Comparison of ENCODE assay signal across 8 mouse cellular contexts in genomic region chr19:60860868-60861700, GRCm38 (mm10). TPM values are rescaled to one million over a fixed set of nuclear protein-coding genes. Genes with fewer than 3 reads are reported as not detected.
DNase-seq lines count a peak whose midpoint lies in the region; ATAC-seq and TF ChIP-seq lines count a peak whose summit lies in the region.

TSS of gene Sfxn4 (minus strand) at chr19:60861479.

- H3K27me3 ChIP-seq in CH12.LX (replicated peaks) = no peaks in the 10 kb centered on the region
- no peaks in the 10 kb centered on the region for H3K27me3 ChIP-seq in forebrain, embryonic 11.5 days (ENCODE audit: control insufficient read depth, insufficient read depth, low read length)
- no peaks in the 10 kb centered on the region for H3K27me3 ChIP-seq in heart, postnatal 0 days (ENCODE audit: control insufficient read depth, insufficient read depth, low read length)
- no peaks in the 10 kb centered on the region for H3K27me3 ChIP-seq in liver, embryonic 16.5 days (ENCODE audit: control insufficient read depth, insufficient read depth, low read depth, low read length)
- H3K27me3 ChIP-seq in neural tube, embryonic 13.5 days = no peaks in the 10 kb centered on the region
- no peaks in the 10 kb centered on the region for H3K27me3 ChIP-seq in testis, adult 2 months (ENCODE audit: control insufficient read depth, insufficient read depth, low read length)

- dilution Hi-C loops in CH12.LX (cut with MboI; ENCODE audit: extremely low pct_ligation_motif_present, extremely low pct_unique_long_range_greater_than_20kb, low sequenced_read_pairs) = no loop called here

- in situ Hi-C loops in CH12.LX (cut with MboI; ENCODE audit: low pct_ligation_motif_present, low pct_unique_long_range_greater_than_20kb, low sequenced_read_pairs) = no loop called here

- H3K27ac ChIP-seq in CH12.LX (ENCODE audit: insufficient read depth, low read depth) = no peak within 1 kb of the TSS
- H3K27ac ChIP-seq in forebrain, embryonic 11.5 days (ENCODE audit: low read depth, low read length) = peak within 1 kb of the TSS; percentile 31; the same call in 1 of the 2 replicates
- H3K27ac ChIP-seq in heart, postnatal 0 days (ENCODE audit: low read depth) = peak within 1 kb of the TSS; percentile 72
- H3K27ac ChIP-seq in liver, embryonic 16.5 days (ENCODE audit: low read length) = peak within 1 kb of the TSS; percentile 76
- peak within 1 kb of the TSS; percentile 67 for H3K27ac ChIP-seq in neural tube, embryonic 13.5 days (replicated peaks)
- H3K27ac ChIP-seq in testis, adult 2 months (ENCODE audit: control insufficient read depth, insufficient read depth, low read depth, low read length) = peak within 1 kb of the TSS; percentile 58

- no peaks in the 10 kb centered on the region for H3K79me2 ChIP-seq in CH12.LX (replicated peaks; ENCODE audit: control insufficient read depth, extremely low read depth, insufficient read depth, poor library complexity, severe bottlenecking)

- H3K4me2 ChIP-seq in CH12.LX (ENCODE audit: insufficient read depth, low read depth, poor library complexity, severe bottlenecking) = peak within 1 kb of the TSS; percentile 67
- peak within 1 kb of the TSS; percentile 62 for H3K4me2 ChIP-seq in forebrain, embryonic 11.5 days (ENCODE audit: low read depth, low read length, severe bottlenecking)
- peak within 1 kb of the TSS; percentile 66 for H3K4me2 ChIP-seq in heart, postnatal 0 days (ENCODE audit: low read depth, low read length)
- H3K4me2 ChIP-seq in liver, embryonic 16.5 days (ENCODE audit: low read depth, low read length) = peak within 1 kb of the TSS; percentile 76
- H3K4me2 ChIP-seq in neural tube, embryonic 13.5 days = peak within 1 kb of the TSS; percentile 60

- ATAC-seq in forebrain, embryonic 11.5 days (replicated peaks; ENCODE audit: low FRiP score) = peak; percentile 99
- ATAC-seq in heart, postnatal 0 days (ENCODE audit: insufficient read depth, low read depth) = peak; percentile 98
- peak; percentile 99 for ATAC-seq in liver, embryonic 16.5 days (ENCODE audit: low read depth)
- peak; percentile 99 for ATAC-seq in neural tube, embryonic 13.5 days (ENCODE audit: low read depth)

- peaks cover 3 to 14% of the 10 kb centered on the region in 2 experiments; a peak in 2 of 4 replicates for H3K4me1 ChIP-seq in CH12.LX (ENCODE audit: control insufficient read depth in 1 of 2, insufficient read depth in 2 of 2)
- no peaks in the 10 kb centered on the region for H3K4me1 ChIP-seq in forebrain, embryonic 11.5 days (replicated peaks; ENCODE audit: control insufficient read depth, insufficient read depth, low read length)
- no peaks in the 10 kb centered on the region for H3K4me1 ChIP-seq in heart, postnatal 0 days (ENCODE audit: control insufficient read depth, insufficient read depth)
- H3K4me1 ChIP-seq in liver, embryonic 16.5 days (ENCODE audit: control insufficient read depth, low read depth, low read length) = peaks cover 8% of the 10 kb centered on the region
- peaks cover 8% of the 10 kb centered on the region for H3K4me1 ChIP-seq in neural tube, embryonic 13.5 days (replicated peaks)
- H3K4me1 ChIP-seq in testis, adult 2 months (ENCODE audit: control insufficient read depth, insufficient read depth, low read length) = 0 out of 2 replicates have a peak, but pooled peaks cover 2% of the 10 kb centered on the region

- H3K4me3 ChIP-seq in CH12.LX (replicated peaks in 1 of 3; ENCODE audit: low read depth in 2 of 3, low read length in 2 of 3, poor library complexity in 1 of 3) = peak within 1 kb of the TSS; percentile 66 to 84 (median 69)
- H3K4me3 ChIP-seq in forebrain, embryonic 11.5 days (ENCODE audit: low read depth, low read length) = peak within 1 kb of the TSS; percentile 49
- peak within 1 kb of the TSS; percentile 61 for H3K4me3 ChIP-seq in heart, postnatal 0 days (ENCODE audit: low read depth, low read length)
- H3K4me3 ChIP-seq in liver, embryonic 16.5 days (ENCODE audit: low read depth, low read length) = peak within 1 kb of the TSS; percentile 67
- H3K4me3 ChIP-seq in neural tube, embryonic 13.5 days = peak within 1 kb of the TSS; percentile 58
- H3K4me3 ChIP-seq in testis, adult 2 months (ENCODE audit: control insufficient read depth, low read depth, low read length) = peak within 1 kb of the TSS; percentile 65

- WGBS in forebrain, embryonic 11.5 days = 4% methylated on average over 30 of the region's 30 CpGs
- WGBS in heart, postnatal 0 days = 3% methylated on average over 30 of the region's 30 CpGs
- WGBS in liver, embryonic 16.5 days (ENCODE audit: insufficient replicate concordance) = 5% methylated on average over 30 of the region's 30 CpGs
- WGBS in neural tube, embryonic 13.5 days = 4% methylated on average over 30 of the region's 30 CpGs

- no peak for TF ChIP-seq RAD21 in CH12.LX (IDR thresholded peaks at IDR 0.05; ENCODE audit: low read depth, low read length)

- peak; percentile 96 for DNase-seq in CH12.LX (ENCODE audit: extremely low read depth)
- DNase-seq in c-Kit-positive CD71-positive TER-119-negative erythroid progenitor cells, embryonic 14.5 days (ENCODE audit: low read depth) = peak; percentile 87
- peak; percentile 92 for DNase-seq in forebrain, embryonic 11.5 days (ENCODE audit: low spot score)
- DNase-seq in heart, postnatal 0 days (ENCODE audit: low spot score) = peak; percentile 93
- peak; percentile 91 to 94 for DNase-seq in kidney, postnatal 4 days

- peaks cover 26 to 51% of the 10 kb centered on the region in 2 experiments for H3K36me3 ChIP-seq in CH12.LX (replicated peaks in 1 of 2; ENCODE audit: control insufficient read depth in 1 of 2, insufficient read depth in 1 of 2, low read length in 1 of 2)
- no peaks in the 10 kb centered on the region for H3K36me3 ChIP-seq in forebrain, embryonic 11.5 days (ENCODE audit: control insufficient read depth, insufficient read depth, low read length)
- H3K36me3 ChIP-seq in heart, postnatal 0 days (replicated peaks; ENCODE audit: control insufficient read depth, insufficient read depth, low read length) = peaks cover 21% of the 10 kb centered on the region
- peaks cover 24% of the 10 kb centered on the region for H3K36me3 ChIP-seq in liver, embryonic 16.5 days (ENCODE audit: control insufficient read depth, insufficient read depth)
- H3K36me3 ChIP-seq in neural tube, embryonic 13.5 days = peaks cover 21% of the 10 kb centered on the region
- H3K36me3 ChIP-seq in testis, adult 2 months (ENCODE audit: control insufficient read depth, insufficient read depth, low read length) = no peaks in the 10 kb centered on the region

- no peaks in the 10 kb centered on the region for H3K9me3 ChIP-seq in CH12.LX (replicated peaks; ENCODE audit: low read length)
- H3K9me3 ChIP-seq in forebrain, embryonic 11.5 days (ENCODE audit: control insufficient read depth, low read length) = no peaks in the 10 kb centered on the region
- no peaks in the 10 kb centered on the region for H3K9me3 ChIP-seq in heart, postnatal 0 days (replicated peaks; ENCODE audit: control insufficient read depth, low read length)
- no peaks in the 10 kb centered on the region for H3K9me3 ChIP-seq in liver, embryonic 16.5 days (replicated peaks; ENCODE audit: control insufficient read depth, low read length)
- no peaks in the 10 kb centered on the region for H3K9me3 ChIP-seq in neural tube, embryonic 13.5 days

- H3K9ac ChIP-seq in CH12.LX (ENCODE audit: insufficient read depth, low read depth) = peak within 1 kb of the TSS; percentile 77
- peak within 1 kb of the TSS; percentile 72 for H3K9ac ChIP-seq in forebrain, embryonic 11.5 days (ENCODE audit: low read length)
- H3K9ac ChIP-seq in heart, postnatal 0 days (replicated peaks; ENCODE audit: low read depth, low read length) = peak within 1 kb of the TSS; percentile 56; the same call in 1 of the 2 replicates
- H3K9ac ChIP-seq in liver, embryonic 16.5 days (ENCODE audit: low read depth, low read length) = peak within 1 kb of the TSS; percentile 69
- H3K9ac ChIP-seq in neural tube, embryonic 13.5 days = peak within 1 kb of the TSS; percentile 82

- TF ChIP-seq POLR2A in CH12.LX (IDR thresholded peaks at IDR 0.05; ENCODE audit: low read depth, low read length) = peak; percentile 93
- peak; percentile 85 for TF ChIP-seq POLR2A in testis, adult 2 months (IDR thresholded peaks at IDR 0.05; ENCODE audit: control insufficient read depth, low read depth, low read length)

- TF ChIP-seq CTCF in CH12.LX (conservative IDR thresholded peaks at IDR 0.05 in 1 of 2, IDR thresholded peaks at IDR 0.05 in 1 of 2; ENCODE audit: low read depth in 2 of 2, low read length in 2 of 2) = no peak
- no peak for TF ChIP-seq CTCF in heart, postnatal 0 days (IDR thresholded peaks at IDR 0.05; ENCODE audit: low read depth)
- no peak for TF ChIP-seq CTCF in testis, adult 2 months (IDR thresholded peaks at IDR 0.05; ENCODE audit: control insufficient read depth, insufficient read depth, insufficient replicate concordance, low read depth, low read length)

- TF ChIP-seq EP300 in CH12.LX (IDR thresholded peaks at IDR 0.05; ENCODE audit: low read length) = no peak
- no peak for TF ChIP-seq EP300 in heart, postnatal 0 days (IDR thresholded peaks at IDR 0.05; ENCODE audit: low read depth)

TF ChIP-seq in CH12.LX, 34 proteins besides CTCF, POLR2A, EP300 and RAD21 (continues in another document):
- TF ChIP-seq SIN3A (IDR thresholded peaks at IDR 0.05; ENCODE audit: low read length) = peak; percentile 61; the same call in 1 of the 2 replicates
- no peak for TF ChIP-seq MAFK (IDR thresholded peaks at IDR 0.05; ENCODE audit: insufficient replicate concordance, low read length)
- peak; percentile 43; the same call in 1 of the 2 replicates for TF ChIP-seq MYC (IDR thresholded peaks at IDR 0.05; ENCODE audit: low read depth, low read length)
- TF ChIP-seq ZMIZ1 (IDR thresholded peaks at IDR 0.05; ENCODE audit: low read depth, low read length) = peak; percentile 74
- TF ChIP-seq MAZ (IDR thresholded peaks at IDR 0.05; ENCODE audit: low read depth, low read length) = no peak
- peak; percentile 89 for TF ChIP-seq TBP (conservative IDR thresholded peaks at IDR 0.05; ENCODE audit: low read depth, low read length)
- TF ChIP-seq ELF1 (IDR thresholded peaks at IDR 0.05; ENCODE audit: low read depth, low read length) = peak; percentile 67
- peak; percentile 42; the same call in 1 of the 2 replicates for TF ChIP-seq NRF1 (IDR thresholded peaks at IDR 0.05; ENCODE audit: low read depth, low read length)
- peak; percentile 63; the same call in 1 of the 2 replicates for TF ChIP-seq MXI1 (IDR thresholded peaks at IDR 0.05; ENCODE audit: low read depth, low read length)

RNA-seq across cellular contexts. Expression of gene Sfxn4, which starts in this region (rescaled TPM):
- total RNA-seq in CH12.LX (2012; rRNA removed) (1.9 and 2.2 TPM in 2 replicates), CH12.LX (2014; rRNA removed) (3.5 and 3.9 TPM in 2 replicates)
- polyA plus RNA-seq in CH12.LX (2012; ENCODE audit: insufficient read length, low read depth) = 3.1 and 3.8 TPM in 2 replicates
- polyA plus RNA-seq in forebrain, embryonic 11.5 days (2014; fragmentation: Nextera tagmentation; extraction: Ambion mirVana) = 11.9 and 13.4 TPM in 2 replicates
- total RNA-seq in heart, postnatal 0 days (2014; rRNA removed; ENCODE audit: low replicate concordance) = 6.3 and 6.6 TPM in 2 replicates
- polyA plus RNA-seq in heart, postnatal 0 days (2015; fragmentation: Nextera tagmentation; extraction: Ambion mirVana) = 7.7 and 9.1 TPM in 2 replicates
- 0.76 and 0.81 TPM in 2 replicates for polyA plus RNA-seq in liver, embryonic 16.5 days (2015; fragmentation: Nextera tagmentation; extraction: Ambion mirVana)
- 13.4 and 14.0 TPM in 2 replicates for polyA plus RNA-seq in neural tube, embryonic 13.5 days (2015; fragmentation: Nextera tagmentation; extraction: Ambion mirVana)
- 0.49 and 1.1 TPM in 2 replicates for polyA plus RNA-seq in testis, adult 2 months (2012; rRNA removed)

Comparison
In these comparisons a context has a peak if more than half of its experiments do, and no peak if none do; other contexts are left out.
1. Peak in ATAC-seq, H3K4me3 ChIP-seq, H3K27ac ChIP-seq, H3K9ac ChIP-seq and H3K4me2 ChIP-seq in liver, embryonic 16.5 days; RNA of the gene not detected or under 1 TPM.